Mouse (Mus musculus) frontal cortex, postnatal 10 days (tissue): ENCODE measurements at regions not wholly inside any gene's neighbourhood (a gene's known extent, or its start where the extent isn't known, plus 50 kb on each side); places are given as distances from the start of the nearest gene placed in this dataset.

Experiments
- DNase-seq, 2 experiments: peaks; one replicate each; pipeline ENCODE4 v3.0.0; 2022; ENCODE audit warnings: low spot score in 2 of 2, mixed read lengths in 1 of 2

DNA sequence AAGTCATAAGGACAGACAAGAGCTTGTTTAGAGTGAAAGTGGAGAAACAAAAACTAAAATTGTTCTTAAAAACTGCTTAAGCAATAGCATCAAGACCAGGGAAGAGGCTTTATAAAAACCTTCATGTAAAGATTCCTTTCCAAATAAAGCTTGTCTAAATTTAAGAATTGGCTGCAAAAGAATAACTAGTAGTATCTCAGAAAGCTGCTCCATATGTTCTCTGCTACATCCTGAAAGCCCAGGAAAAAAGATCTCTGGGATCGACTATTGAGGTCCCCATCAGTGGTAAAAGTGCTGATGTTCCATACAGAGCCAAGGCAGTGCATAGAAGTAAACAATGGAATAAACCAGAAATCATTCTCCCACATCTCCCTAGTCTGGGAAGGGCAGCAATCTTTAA lies 281.2 kb upstream of the Cypt12 start:
- no peak for DNase-seq

DNA sequence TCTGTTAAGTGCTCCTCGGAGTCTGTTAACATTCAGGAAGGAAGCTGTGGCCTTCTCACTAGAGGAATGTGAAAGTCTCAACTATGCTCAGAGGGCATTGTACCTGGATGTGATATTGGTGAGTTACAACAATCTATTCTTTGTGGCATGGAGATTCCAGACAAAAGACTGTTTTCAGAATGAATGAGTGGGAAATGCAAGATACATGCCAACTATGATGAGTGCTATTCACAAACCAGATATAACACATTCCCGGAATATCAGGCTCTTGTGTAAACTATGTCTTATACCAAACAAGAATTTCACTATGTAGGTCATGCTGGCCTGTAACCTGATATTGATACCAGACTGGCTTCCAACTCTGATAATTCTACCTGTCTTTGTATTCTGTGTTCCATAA lies 279.4 kb upstream of the Cypt12 start:
- no peak for DNase-seq
